Mouse (Mus musculus): Measurements from ENCODE around the gene Hrnr. TPM values are rescaled to one million over a fixed set of nuclear protein-coding genes. Genes with fewer than 3 reads are reported as not detected.

The Hrnr gene
- total and polyA plus RNA-seq, 3 experiments = 0.05 TPM; not detected in 2

GRCm38 (mm10) chr3:93314388-93314787 is 5.2 kb upstream of the Hrnr start:
- Histone ChIP-seq H3K36me3 (replicated peaks) (no peaks in the 10 kb centered on the region), H3K4me3 (ENCODE audit: low read depth, low read length) (no peak overlapping the region), H3K9me3 (replicated peaks) (peaks cover 5% of the 10 kb centered on the region; the same call in 1 of the 2 replicates), H3K4me1 (ENCODE audit: insufficient read depth, low read depth, low read length) (no peaks in the 10 kb centered on the region), H3K27me3 (ENCODE audit: insufficient read depth, low read length) (no peaks in the 10 kb centered on the region)
- DNase-seq (ENCODE audit: low spot score) (no peak), ATAC-seq (ENCODE audit: extremely low read depth, insufficient number of reproducible peaks, low FRiP score, poor library complexity, severe bottlenecking) (no peak)
- TF ChIP-seq GATA1 (IDR thresholded peaks at IDR 0.05; ENCODE audit: borderline replicate concordance, low read length) (no peak), GATA2 (IDR thresholded peaks at IDR 0.05; ENCODE audit: borderline replicate concordance, low read depth, low read length) (no peak), CTCF (IDR thresholded peaks at IDR 0.05; ENCODE audit: low read depth, low read length) (no peak), TAL1 (conservative IDR thresholded peaks at IDR 0.05; ENCODE audit: low read depth, low read length) (no peak)

DNA sequence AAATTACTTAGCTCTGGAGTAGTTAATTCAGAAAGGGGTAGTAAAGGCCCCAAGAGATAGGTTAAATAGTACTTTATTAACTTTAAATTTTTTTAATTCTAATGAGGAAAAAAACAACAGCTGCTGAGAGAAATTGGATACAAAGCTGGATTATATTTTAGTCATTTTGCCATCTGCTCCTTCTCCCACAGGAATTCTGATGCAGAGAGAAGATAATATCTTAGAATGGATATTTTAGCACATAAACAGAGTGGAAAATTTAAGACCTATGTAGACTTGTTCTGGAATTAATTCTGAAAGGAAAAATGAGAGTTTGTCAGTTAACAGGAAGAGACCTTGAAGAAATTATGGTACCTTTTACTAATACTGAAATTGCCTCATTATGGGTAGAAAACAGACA is 18.2 kb downstream of the Hrnr start:
- ATAC-seq (ENCODE audit: extremely low read depth, insufficient number of reproducible peaks, low FRiP score, poor library complexity, severe bottlenecking) = no peak
- TF ChIP-seq GATA2 (IDR thresholded peaks at IDR 0.05; ENCODE audit: borderline replicate concordance, low read depth, low read length) = no peak
- no peak for TF ChIP-seq GATA1 (IDR thresholded peaks at IDR 0.05; ENCODE audit: borderline replicate concordance, low read length)
- TF ChIP-seq CTCF (IDR thresholded peaks at IDR 0.05; ENCODE audit: low read depth, low read length) = no peak
- TF ChIP-seq POLR2AphosphoS5 (IDR thresholded peaks at IDR 0.05; ENCODE audit: insufficient replicate concordance, low read depth, low read length) = no peak
- TF ChIP-seq TAL1 (conservative IDR thresholded peaks at IDR 0.05; ENCODE audit: low read depth, low read length) = no peak
- Histone ChIP-seq H3K9me3 (replicated peaks) (peaks cover 4% of the 10 kb centered on the region), H3K4me3 (ENCODE audit: low read depth, low read length) (no peak overlapping the region), H3K4me1 (ENCODE audit: insufficient read depth, low read depth, low read length) (no peaks in the 10 kb centered on the region), H3K27me3 (ENCODE audit: insufficient read depth, low read length) (no peaks in the 10 kb centered on the region), H3K36me3 (replicated peaks) (no peaks in the 10 kb centered on the region)
- no peak for DNase-seq (ENCODE audit: low spot score)

DNA sequence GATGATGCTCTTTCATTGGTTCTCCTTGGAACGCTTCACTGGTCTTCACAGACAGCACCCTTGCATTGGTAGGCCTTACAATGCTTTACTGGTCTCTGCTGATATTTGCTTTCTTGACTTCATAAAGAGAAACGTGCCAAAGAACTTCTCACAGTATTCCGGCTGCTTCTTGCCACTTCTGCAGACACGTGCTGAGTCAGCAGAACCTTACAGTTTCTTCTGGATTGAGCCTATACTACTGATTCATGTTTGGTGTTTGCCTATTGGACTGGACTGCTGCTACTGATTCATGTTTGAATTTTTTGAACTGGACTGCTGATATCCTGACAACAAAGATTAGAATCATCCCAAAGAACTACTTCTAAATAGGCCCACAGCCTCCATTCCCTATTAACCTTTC is 20.5 kb downstream of the Hrnr start:
- no peak overlapping the region for H3K4me3 ChIP-seq (ENCODE audit: low read depth, low read length)
- H3K36me3 ChIP-seq (replicated peaks) = no peaks in the 10 kb centered on the region
- DNase-seq (ENCODE audit: low spot score) (no peak), ATAC-seq (ENCODE audit: extremely low read depth, insufficient number of reproducible peaks, low FRiP score, poor library complexity, severe bottlenecking) (no peak)
- no peaks in the 10 kb centered on the region for H3K9me3 ChIP-seq (replicated peaks)
- no peak for TF ChIP-seq CTCF (IDR thresholded peaks at IDR 0.05; ENCODE audit: low read depth, low read length)
- no peak for TF ChIP-seq GATA2 (IDR thresholded peaks at IDR 0.05; ENCODE audit: borderline replicate concordance, low read depth, low read length)
- TF ChIP-seq TAL1 (conservative IDR thresholded peaks at IDR 0.05; ENCODE audit: low read depth, low read length) = no peak
- no peak for TF ChIP-seq GATA1 (IDR thresholded peaks at IDR 0.05; ENCODE audit: borderline replicate concordance, low read length)
- TF ChIP-seq POLR2AphosphoS5 (IDR thresholded peaks at IDR 0.05; ENCODE audit: insufficient replicate concordance, low read depth, low read length) = no peak
- no peaks in the 10 kb centered on the region for H3K27me3 ChIP-seq (ENCODE audit: insufficient read depth, low read length)
- H3K4me1 ChIP-seq (ENCODE audit: insufficient read depth, low read depth, low read length) = no peaks in the 10 kb centered on the region

- no peaks in the 10 kb centered on the region for H3K4me1 ChIP-seq (ENCODE audit: insufficient read depth, low read depth, low read length)
- H3K36me3 ChIP-seq (replicated peaks) = no peaks in the 10 kb centered on the region
- 0 out of 2 replicates have a peak, but pooled peaks cover 2% of the 10 kb centered on the region for H3K9me3 ChIP-seq (replicated peaks)
- TF ChIP-seq GATA2 (IDR thresholded peaks at IDR 0.05; ENCODE audit: borderline replicate concordance, low read depth, low read length) (no peak), POLR2AphosphoS5 (IDR thresholded peaks at IDR 0.05; ENCODE audit: insufficient replicate concordance, low read depth, low read length) (no peak), GATA1 (IDR thresholded peaks at IDR 0.05; ENCODE audit: borderline replicate concordance, low read length) (no peak), TAL1 (conservative IDR thresholded peaks at IDR 0.05; ENCODE audit: low read depth, low read length) (no peak), CTCF (IDR thresholded peaks at IDR 0.05; ENCODE audit: low read depth, low read length) (no peak)
- ATAC-seq (ENCODE audit: extremely low read depth, insufficient number of reproducible peaks, low FRiP score, poor library complexity, severe bottlenecking) (no peak), DNase-seq (ENCODE audit: low spot score) (no peak)
- no peaks in the 10 kb centered on the region for H3K27me3 ChIP-seq (ENCODE audit: insufficient read depth, low read length)
- H3K4me3 ChIP-seq (ENCODE audit: low read depth, low read length) = no peak overlapping the region
Measured at GRCm38 (mm10) chr3:93346896-93347295, 27.3 kb downstream of the Hrnr start.

DNA sequence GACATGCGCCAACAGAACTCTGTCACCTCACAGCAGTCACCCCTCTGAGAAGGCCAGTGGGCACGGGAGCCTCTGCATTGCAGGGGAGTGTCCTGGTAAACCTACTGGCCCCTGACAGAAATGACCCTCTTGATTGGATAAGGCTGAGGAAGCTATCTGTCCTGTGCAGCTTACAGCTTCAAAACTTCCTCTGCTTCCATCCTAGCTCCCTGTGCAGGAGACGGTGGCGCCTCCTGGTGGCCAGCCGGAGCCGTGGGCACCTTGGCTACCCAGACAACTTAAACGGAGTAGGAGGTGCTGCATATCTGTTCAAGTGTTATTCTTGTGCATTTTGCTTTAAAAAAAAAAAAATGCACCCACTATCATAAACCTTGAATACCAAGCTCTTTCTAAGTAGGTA is 40.5 kb downstream of the Hrnr start:
- DNase-seq (ENCODE audit: low spot score) = no peak
- Histone ChIP-seq H3K9me3 (replicated peaks) (peaks cover 7% of the 10 kb centered on the region), H3K36me3 (replicated peaks) (no peaks in the 10 kb centered on the region), H3K4me1 (ENCODE audit: insufficient read depth, low read depth, low read length) (no peaks in the 10 kb centered on the region), H3K27me3 (ENCODE audit: insufficient read depth, low read length) (no peaks in the 10 kb centered on the region), H3K4me3 (ENCODE audit: low read depth, low read length) (no peak overlapping the region)
- ATAC-seq (ENCODE audit: extremely low read depth, insufficient number of reproducible peaks, low FRiP score, poor library complexity, severe bottlenecking) = no peak
- TF ChIP-seq GATA1 (IDR thresholded peaks at IDR 0.05; ENCODE audit: borderline replicate concordance, low read length) (no peak), GATA2 (IDR thresholded peaks at IDR 0.05; ENCODE audit: borderline replicate concordance, low read depth, low read length) (no peak), TAL1 (conservative IDR thresholded peaks at IDR 0.05; ENCODE audit: low read depth, low read length) (no peak), POLR2AphosphoS5 (IDR thresholded peaks at IDR 0.05; ENCODE audit: insufficient replicate concordance, low read depth, low read length) (no peak), CTCF (IDR thresholded peaks at IDR 0.05; ENCODE audit: low read depth, low read length) (no peak)

DNA sequence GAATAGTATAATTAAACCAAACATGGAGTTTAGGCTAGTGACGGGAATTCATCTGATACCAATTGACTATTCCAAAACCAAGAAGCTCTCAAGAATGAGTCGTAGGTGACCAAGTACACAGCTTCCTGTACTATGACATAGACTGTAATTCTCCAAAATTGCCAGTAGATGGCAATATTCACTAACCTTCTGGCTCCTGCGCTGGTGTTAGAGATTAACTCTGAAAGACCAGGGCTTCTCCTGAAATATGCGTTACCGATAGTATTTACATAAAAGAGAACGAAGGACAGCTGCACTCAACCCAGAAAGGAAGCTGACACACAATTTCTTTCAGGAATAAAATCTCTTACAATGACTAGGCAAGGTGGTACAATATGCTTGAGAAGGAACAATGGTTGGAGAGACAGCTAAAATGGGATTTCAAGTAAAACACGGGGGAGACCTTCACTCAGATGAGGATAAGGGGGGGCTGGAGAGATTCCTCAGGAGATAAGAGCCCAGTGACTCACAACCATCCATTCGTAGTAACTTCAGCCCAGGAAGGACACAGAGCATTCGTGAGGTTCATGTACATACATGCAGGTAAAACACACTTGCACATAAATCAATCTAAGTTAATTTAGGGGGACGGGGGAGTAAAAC is 42.5 kb downstream of the Hrnr start:
- Histone ChIP-seq H3K4me3 (ENCODE audit: low read depth, low read length) (no peak overlapping the region), H3K36me3 (replicated peaks) (no peaks in the 10 kb centered on the region), H3K4me1 (ENCODE audit: insufficient read depth, low read depth, low read length) (no peaks in the 10 kb centered on the region), H3K9me3 (replicated peaks) (peaks cover 7% of the 10 kb centered on the region), H3K27me3 (ENCODE audit: insufficient read depth, low read length) (no peaks in the 10 kb centered on the region)
- peak; percentile 50; the same call in 1 of the 2 replicates for ATAC-seq (ENCODE audit: extremely low read depth, insufficient number of reproducible peaks, low FRiP score, poor library complexity, severe bottlenecking)
- no peak for TF ChIP-seq GATA2 (IDR thresholded peaks at IDR 0.05; ENCODE audit: borderline replicate concordance, low read depth, low read length)
- no peak for TF ChIP-seq TAL1 (conservative IDR thresholded peaks at IDR 0.05; ENCODE audit: low read depth, low read length)
- DNase-seq (ENCODE audit: low spot score) = no peak
